ENCODE assay signal across 29 mouse cellular contexts in genomic region chr1:135481656-135482055, GRCm38 (mm10). TPM values are rescaled to one million over a fixed set of nuclear protein-coding genes. Genes with fewer than 3 reads are reported as not detected.
DNase-seq lines count a peak whose midpoint lies in the region; ATAC-seq and TF ChIP-seq lines count a peak whose summit lies in the region.
"Had no signal": no experiment of that assay in that cellular context is flagged by ENCODE, and none has a peak within 500 bp of the region (broad histone marks: within the 10 kb centered on the region; RNA-seq: fewer than 3 reads in every experiment).

No protein-coding gene starts in this region.

- H3K4me2 ChIP-seq in heart, embryonic 13.5 days: no peak overlapping the region
- no peak overlapping the region for H3K4me2 ChIP-seq in heart, embryonic 11.5 days
- H3K4me2 ChIP-seq in kidney, embryonic 16.5 days (replicated peaks; ENCODE audit: low read depth, low read length): no peak overlapping the region
- H3K4me2 ChIP-seq: embryonic facial prominence, embryonic 13.5 days; forebrain, embryonic 15.5 days; hindbrain, embryonic 15.5 days; kidney, embryonic 15.5 days; limb, embryonic 13.5 days; liver, embryonic 11.5 days; lung, embryonic 15.5 days; midbrain, embryonic 15.5 days; neural tube, embryonic 15.5 days had no signal

- H3K4me3 ChIP-seq in heart, embryonic 13.5 days: no peak overlapping the region
- no peak overlapping the region for H3K4me3 ChIP-seq in heart, embryonic 11.5 days (ENCODE audit: low read depth, low read length)
- H3K4me3 ChIP-seq in layer of hippocampus, adult 2 months: no peak overlapping the region
- no peak overlapping the region for H3K4me3 ChIP-seq in kidney, embryonic 16.5 days (ENCODE audit: low read length)
- H3K4me3 ChIP-seq: embryonic facial prominence, embryonic 13.5 days; forebrain, embryonic 10.5 days; forebrain, embryonic 15.5 days; heart, adult 2 months; hindbrain, embryonic 15.5 days; kidney, embryonic 15.5 days; limb, embryonic 13.5 days; lung, embryonic 15.5 days; midbrain, embryonic 10.5 days; midbrain, embryonic 15.5 days; neural tube, embryonic 15.5 days had no signal

- no peaks in the 10 kb centered on the region for H3K27me3 ChIP-seq in heart, embryonic 13.5 days (replicated peaks)
- H3K27me3 ChIP-seq in heart, embryonic 11.5 days (ENCODE audit: control insufficient read depth, insufficient read depth, low read length): no peaks in the 10 kb centered on the region
- H3K27me3 ChIP-seq in kidney, embryonic 16.5 days (ENCODE audit: insufficient read depth, low read length): no peaks in the 10 kb centered on the region
- H3K27me3 ChIP-seq: embryonic facial prominence, embryonic 13.5 days; forebrain, embryonic 15.5 days; hindbrain, embryonic 15.5 days; kidney, embryonic 15.5 days; limb, embryonic 13.5 days; lung, embryonic 15.5 days; midbrain, embryonic 15.5 days; neural tube, embryonic 15.5 days; Patski had no signal

- peaks cover 44% of the 10 kb centered on the region for H3K36me3 ChIP-seq in heart, embryonic 13.5 days
- peaks cover 9% of the 10 kb centered on the region for H3K36me3 ChIP-seq in heart, embryonic 11.5 days (ENCODE audit: control insufficient read depth, insufficient read depth, low read length)
- H3K36me3 ChIP-seq in kidney, embryonic 16.5 days (ENCODE audit: insufficient read depth, low read length): no peaks in the 10 kb centered on the region; the same call in 1 of the 2 replicates
- H3K36me3 ChIP-seq: lung, embryonic 15.5 days; midbrain, embryonic 15.5 days had no signal

- 78% methylated on average over 9 of the region's 9 CpGs for WGBS in heart, embryonic 13.5 days
- 76% methylated on average over 9 of the region's 9 CpGs for WGBS in heart, embryonic 11.5 days (ENCODE audit: insufficient replicate concordance)
- WGBS in kidney, embryonic 16.5 days: 91% methylated on average over 9 of the region's 9 CpGs

- TF ChIP-seq CTCF in layer of hippocampus, adult 2 months (conservative IDR thresholded peaks at IDR 0.05): no peak

- peaks cover 72% of the 10 kb centered on the region for H3K4me1 ChIP-seq in heart, embryonic 13.5 days
- H3K4me1 ChIP-seq in heart, embryonic 11.5 days (ENCODE audit: control insufficient read depth, insufficient read depth, low read length): peaks cover 32% of the 10 kb centered on the region
- H3K4me1 ChIP-seq in kidney, embryonic 16.5 days (ENCODE audit: insufficient read depth, low read length): no peaks in the 10 kb centered on the region
- H3K4me1 ChIP-seq: forebrain, embryonic 15.5 days; hindbrain, embryonic 15.5 days; lung, embryonic 15.5 days; midbrain, embryonic 15.5 days; neural tube, embryonic 15.5 days had no signal

- no peak overlapping the region for H3K9ac ChIP-seq in heart, embryonic 13.5 days
- no peak overlapping the region for H3K9ac ChIP-seq in heart, embryonic 11.5 days (ENCODE audit: low read depth, low read length)
- no peak overlapping the region for H3K9ac ChIP-seq in kidney, embryonic 16.5 days (replicated peaks; ENCODE audit: low read length)
- H3K9ac ChIP-seq: embryonic facial prominence, embryonic 13.5 days; forebrain, embryonic 15.5 days; hindbrain, embryonic 15.5 days; kidney, embryonic 15.5 days; limb, embryonic 13.5 days; lung, embryonic 15.5 days; midbrain, embryonic 15.5 days; neural tube, embryonic 15.5 days had no signal

- H3K9me3 ChIP-seq in heart, embryonic 13.5 days: no peaks in the 10 kb centered on the region; the same call in 1 of the 2 replicates
- H3K9me3 ChIP-seq in heart, embryonic 11.5 days (replicated peaks; ENCODE audit: control insufficient read depth, low read length): peaks cover 4% of the 10 kb centered on the region; the same call in 1 of the 2 replicates
- H3K9me3 ChIP-seq in kidney, embryonic 16.5 days (ENCODE audit: low read length): no peaks in the 10 kb centered on the region
- H3K9me3 ChIP-seq: embryonic facial prominence, embryonic 13.5 days; forebrain, embryonic 15.5 days; hindbrain, embryonic 15.5 days; kidney, embryonic 15.5 days; lung, embryonic 15.5 days; midbrain, embryonic 15.5 days; neural tube, embryonic 15.5 days had no signal

- H3K27ac ChIP-seq in heart, embryonic 13.5 days (replicated peaks): 0 out of 2 replicates have a peak overlapping the region, but pooled peaks have one; percentile 14
- no peak overlapping the region for H3K27ac ChIP-seq in heart, embryonic 11.5 days (ENCODE audit: low read depth, low read length)
- peak overlapping the region; percentile 28; the same call in 1 of the 2 replicates for H3K27ac ChIP-seq in layer of hippocampus, adult 2 months
- no peak overlapping the region for H3K27ac ChIP-seq in kidney, embryonic 16.5 days (ENCODE audit: low read length)
- H3K27ac ChIP-seq: embryonic facial prominence, embryonic 13.5 days; forebrain, embryonic 10.5 days; forebrain, embryonic 15.5 days; hindbrain, embryonic 15.5 days; kidney, embryonic 15.5 days; limb, embryonic 13.5 days; lung, embryonic 15.5 days; midbrain, embryonic 10.5 days; midbrain, embryonic 15.5 days; neural tube, embryonic 15.5 days had no signal

- DNase-seq in gastrocnemius, adult 18-20 months (ENCODE audit: low spot score): peak; percentile 36
- no peak for DNase-seq in gastrocnemius, postnatal 4 days (ENCODE audit: low spot score in 2 of 2)
- DNase-seq in layer of hippocampus, adult 2 months (ENCODE audit: low spot score in 2 of 2): peak in 1 of 2 experiments; percentile 37
- DNase-seq in layer of hippocampus, adult 18-20 months (ENCODE audit: low spot score in 2 of 2): no peak
- DNase-seq: adrenal gland, postnatal 10 days; cerebellum, adult 11 months; gastrocnemius, postnatal 25 days; kidney, adult 18-20 months; kidney, postnatal 36 days; retina, postnatal 1 day; spleen, adult 18-20 months; thymus, adult 2 months; thymus, postnatal 36 days had no signal

- no peak for ATAC-seq in heart, embryonic 13.5 days (ENCODE audit: extremely low read depth, insufficient number of reproducible peaks, low FRiP score, low TSS enrichment)
- ATAC-seq in heart, embryonic 11.5 days (replicated peaks; ENCODE audit: insufficient number of reproducible peaks, low FRiP score, low TSS enrichment): no peak
- ATAC-seq in kidney, embryonic 16.5 days (ENCODE audit: low FRiP score, low TSS enrichment): no peak
- ATAC-seq: forebrain, embryonic 15.5 days; midbrain, embryonic 15.5 days; Patski had no signal

RNA-seq across cellular contexts. Expression of gene Ipo9, which starts 51.4 kb away (rescaled TPM):
- total RNA-seq in gastrocnemius, adult 18-20 months (2021): 10 to 100 TPM; 20.5 to 26.2 TPM
- total RNA-seq in gastrocnemius, postnatal 4 days (2021): 10 to 100 TPM; 89.2 to 90.6 TPM
- polyA plus RNA-seq in heart, embryonic 13.5 days (2015; fragmentation: Nextera tagmentation; extraction: Ambion mirVana): 76.6 and 80.2 TPM in 2 replicates
- polyA plus RNA-seq in heart, embryonic 11.5 days (2014; fragmentation: Nextera tagmentation; extraction: Ambion mirVana): 111 and 132 TPM in 2 replicates
- 100 to 1,000 TPM; 146 to 154 TPM for total RNA-seq in layer of hippocampus, adult 2 months (2021)
- 100 to 1,000 TPM; 142 to 153 TPM for total RNA-seq in layer of hippocampus, adult 18-20 months (2021)
- 130 and 139 TPM in 2 replicates for polyA plus RNA-seq in kidney, embryonic 16.5 days (2015; fragmentation: Nextera tagmentation; extraction: Ambion mirVana)

Comparison
In these comparisons a context has a peak if more than half of its experiments do, and no peak if none do; other contexts are left out.
1. H3K27ac ChIP-seq: peak in heart, embryonic 13.5 days (single experiment) and layer of hippocampus, adult 2 months (single experiment); none in heart, embryonic 11.5 days (single experiment) and kidney, embryonic 16.5 days (single experiment).